Mouse (Mus musculus): ENCODE data around the gene Ncln.

The Ncln gene

GRCm38 (mm10) chr10:81513798-81514197 is 17.6 kb upstream of the Ncln start:
- no peak for DNase-seq

- DNase-seq = peak; percentile 64
These were observed 14.1 kb upstream of the Ncln start for GRCm38 (mm10) chr10:81510246-81510810.

- no peak for DNase-seq
These were observed 11.7 kb upstream of the Ncln start for GRCm38 (mm10) chr10:81507691-81508489.

DNA sequence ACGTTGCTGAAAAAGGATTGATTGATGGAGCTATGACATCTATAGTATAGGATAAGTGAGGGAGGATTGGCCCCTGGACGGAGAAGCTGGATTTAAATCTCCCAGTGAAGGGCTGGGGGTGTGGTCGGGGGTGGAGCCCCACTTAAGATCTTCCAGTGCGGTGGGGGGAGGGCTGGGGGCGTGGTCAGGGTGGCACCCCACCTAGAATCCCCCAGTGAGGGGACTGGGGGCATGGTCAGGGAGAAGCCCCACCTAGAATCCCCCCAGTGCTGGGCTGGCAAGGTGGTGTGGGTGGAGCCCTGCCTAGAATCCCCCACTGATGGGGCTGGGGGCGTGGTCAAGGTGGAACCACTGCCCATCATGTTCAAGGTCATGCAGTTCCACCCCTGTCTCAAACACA is 10.9 kb upstream of the Ncln start:
- DNase-seq = no peak

DNA sequence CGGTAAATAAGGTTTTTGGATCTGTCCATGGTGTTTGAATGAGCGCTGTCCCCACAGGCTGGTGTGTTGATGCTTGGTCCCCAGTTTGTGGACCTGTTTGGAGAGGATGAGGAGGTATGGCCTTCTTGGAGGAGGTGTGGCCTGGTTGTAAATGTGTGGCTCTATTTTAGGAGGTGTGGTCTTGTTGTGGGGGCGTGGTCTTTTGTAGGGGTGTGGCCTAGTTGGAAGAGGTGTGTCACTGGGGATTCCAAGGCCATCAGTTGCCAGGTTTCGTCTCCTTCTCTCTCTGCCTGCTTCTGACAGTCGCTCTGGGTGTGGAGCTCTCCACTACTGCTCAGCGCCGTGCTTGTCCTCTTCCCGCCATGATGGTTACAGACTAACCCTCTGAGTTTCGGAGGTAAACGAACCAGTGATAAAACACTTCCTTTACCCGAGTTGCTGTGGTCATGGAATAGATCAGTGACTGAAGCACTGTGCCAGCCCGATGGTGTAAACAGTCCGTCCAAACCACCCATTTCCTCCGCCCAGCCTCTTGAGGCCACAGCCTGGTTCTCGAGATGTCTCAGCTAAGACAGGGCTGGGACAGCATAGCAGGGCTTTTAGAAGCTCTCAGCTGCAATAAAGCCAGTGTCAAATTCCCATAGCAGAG is 8.9 kb upstream of the Ncln start:
- DNase-seq = peak; percentile 51

DNA sequence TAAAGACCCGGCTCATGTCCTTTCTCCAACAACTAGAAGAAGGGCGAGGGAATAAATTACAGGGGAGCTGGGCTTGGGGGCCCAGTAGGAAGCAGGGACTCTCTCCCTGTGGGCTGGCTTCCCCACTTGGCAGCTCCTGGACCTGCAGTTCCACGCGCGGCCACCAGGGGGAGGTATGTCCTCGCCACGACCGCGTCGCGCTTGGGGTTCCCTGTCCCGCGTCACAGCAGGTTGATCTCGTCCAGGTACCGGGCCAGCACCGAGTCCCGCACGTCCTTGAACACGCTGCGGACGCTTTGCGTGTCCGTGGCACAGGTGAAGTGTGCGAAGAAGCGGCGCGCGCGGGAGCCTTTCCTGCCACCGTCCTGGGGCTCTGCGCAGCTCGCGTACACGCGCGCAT is 6.5 kb upstream of the Ncln start:
- peak; percentile 92 for DNase-seq

- no peak for DNase-seq
These were observed 5.7 kb upstream of the Ncln start for GRCm38 (mm10) chr10:81501863-81502262.

DNA sequence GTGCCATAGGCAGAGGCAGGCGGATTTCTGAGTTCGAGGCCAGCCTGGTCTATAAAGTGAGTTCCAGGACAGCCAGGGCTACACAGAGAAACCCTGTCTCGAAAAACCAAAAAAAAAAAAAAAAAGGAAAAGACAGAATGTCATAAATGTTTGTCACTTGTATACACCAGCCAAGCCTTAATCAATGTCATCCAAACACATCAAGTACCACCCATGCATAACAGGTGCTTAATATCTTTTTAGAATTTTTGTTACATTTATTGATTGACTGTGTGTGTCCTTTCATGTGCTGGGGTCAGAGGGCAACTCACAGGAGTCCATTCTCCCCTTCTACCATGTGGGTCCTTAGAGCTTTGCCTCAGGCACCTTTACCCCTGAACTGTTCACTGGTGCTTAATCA is 3.8 kb upstream of the Ncln start, which contains the start of gene S1pr4:
Gene S1pr4 (minus strand): TSS at position 101 of the 400 bp plus-strand sequence.
- DNase-seq = no peak

DNA sequence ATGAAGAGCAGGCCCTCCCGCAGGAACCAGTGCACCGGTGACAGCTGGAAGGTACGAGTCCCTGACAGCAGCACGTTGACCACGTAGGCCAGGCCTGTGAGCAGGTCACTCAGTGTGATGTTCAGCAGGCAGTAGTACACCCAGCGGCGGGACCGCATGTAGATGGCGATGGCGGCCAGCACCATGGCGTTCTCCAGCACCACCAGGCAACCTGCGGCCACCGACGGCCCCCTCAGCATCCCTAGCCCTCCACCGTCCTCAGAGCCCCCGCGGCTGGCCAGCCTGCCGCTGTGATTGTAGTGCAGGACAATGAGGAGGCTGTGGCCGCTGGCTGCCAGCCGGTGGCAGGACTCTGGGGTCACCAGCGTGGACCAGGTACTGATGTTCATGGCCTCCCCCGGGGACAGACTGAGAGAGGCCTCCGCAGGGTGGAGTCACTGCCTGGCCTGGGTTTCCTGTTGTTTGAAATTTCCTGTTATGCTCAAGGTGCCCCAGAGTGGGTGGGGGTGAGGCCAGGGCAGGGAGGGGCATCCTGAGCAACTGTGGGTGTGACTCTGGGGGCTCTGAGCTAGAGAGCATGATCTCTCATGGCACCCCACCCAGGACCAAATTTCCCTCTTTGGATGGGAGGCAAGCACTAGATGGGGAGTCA is 3.2 kb upstream of the Ncln start:
- DNase-seq = peak; percentile 83

- no peak for DNase-seq
These were observed 2.4 kb upstream of the Ncln start for GRCm38 (mm10) chr10:81498316-81499249.

DNA sequence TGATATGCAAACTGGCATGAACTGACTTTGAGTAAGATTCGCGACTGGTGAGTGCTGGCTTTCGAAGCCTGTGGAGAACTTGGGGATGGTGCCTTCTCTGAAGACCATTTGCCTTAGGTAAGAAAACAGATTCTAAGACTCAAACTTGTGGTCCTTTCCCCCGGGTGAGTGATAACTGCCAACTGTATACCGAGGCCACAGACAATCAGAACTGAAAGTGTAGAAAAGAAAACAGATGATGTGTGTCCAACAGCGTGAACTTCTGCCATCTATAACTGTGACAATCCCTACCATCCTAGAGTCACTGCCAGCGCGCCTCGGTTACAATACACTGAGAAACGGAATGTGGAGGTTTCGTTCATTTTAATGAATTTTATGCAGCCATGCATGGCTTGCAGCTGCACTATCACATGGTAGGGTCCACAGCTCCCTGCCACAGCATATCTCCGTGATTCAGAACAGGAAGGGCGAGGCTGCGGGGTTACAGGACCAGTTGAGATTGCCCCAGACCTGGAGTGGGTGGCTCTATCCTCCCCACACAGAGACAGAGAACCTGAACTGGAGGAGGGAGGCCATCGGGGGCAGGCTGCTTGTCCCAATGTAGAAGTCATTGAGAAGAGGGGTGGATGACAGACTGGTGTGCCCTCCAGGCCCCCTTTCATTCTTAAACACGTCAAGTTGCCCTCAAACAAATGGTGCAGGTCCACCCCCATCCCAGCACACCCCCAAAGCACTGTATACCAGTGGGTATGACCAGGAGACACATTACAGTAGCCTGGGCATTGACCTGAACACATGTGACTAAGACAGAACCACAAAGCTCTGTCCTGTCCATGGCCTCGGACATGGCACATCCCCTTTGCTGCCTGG is 1.4 kb upstream of the Ncln start:
- peak; percentile 57 for DNase-seq

- no peak for DNase-seq
These were observed 777 bp upstream of the Ncln start for GRCm38 (mm10) chr10:81496969-81497368.

DNA sequence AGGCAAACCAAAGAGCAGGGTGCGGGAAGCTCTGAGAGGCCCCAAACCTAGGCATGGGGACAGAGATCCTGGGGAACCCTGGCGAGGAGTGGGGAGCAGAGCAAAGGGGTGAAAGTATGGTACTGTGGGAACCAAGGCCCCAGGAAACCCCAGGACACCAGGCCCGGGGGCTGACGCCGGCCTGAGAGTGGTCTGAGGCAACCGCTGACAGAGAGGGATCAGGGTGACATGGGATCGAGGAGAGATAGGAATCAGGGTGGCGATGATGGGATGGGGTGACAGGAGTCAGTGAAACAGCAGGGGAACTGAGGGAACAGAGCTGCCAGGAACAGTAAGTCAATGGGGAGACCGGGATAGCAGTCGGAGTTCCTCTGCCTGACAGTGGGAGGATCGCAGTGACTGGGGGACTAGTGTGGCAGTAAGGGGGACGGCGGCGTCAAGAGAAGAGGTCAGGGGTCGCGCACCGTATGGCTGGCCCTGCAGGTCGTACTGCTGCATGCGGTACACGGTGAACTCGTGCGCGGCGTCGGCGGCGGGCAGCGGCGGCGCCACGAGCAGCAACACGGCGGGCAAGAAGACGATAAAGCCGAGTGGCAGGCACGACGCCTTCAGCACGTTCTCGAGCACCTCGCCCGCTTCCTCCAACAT is 452 bp downstream of the Ncln start:
- DNase-seq = no peak

DNA sequence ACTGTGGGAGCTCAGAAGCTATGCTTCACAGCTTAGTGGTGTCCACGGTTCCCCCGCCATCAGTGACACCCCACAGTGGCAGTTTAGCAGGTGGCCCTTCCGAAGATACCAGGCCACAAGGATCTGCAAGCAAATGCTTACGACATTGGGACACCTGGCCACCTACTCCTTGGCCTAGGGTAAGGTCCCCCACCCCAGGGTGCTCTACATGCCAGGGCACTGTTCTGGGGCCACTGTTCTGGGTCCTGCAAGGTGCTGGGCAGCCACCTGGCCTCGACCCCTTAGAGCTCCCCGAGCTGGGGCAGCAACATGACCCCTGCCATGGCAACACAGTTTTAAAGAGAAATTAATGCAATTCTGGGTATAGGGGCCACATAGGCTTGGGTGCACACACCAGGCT is 1.0 kb downstream of the Ncln start:
- DNase-seq = no peak

- peak; percentile 56 for DNase-seq
These were observed 1.7 kb downstream of the Ncln start for GRCm38 (mm10) chr10:81494260-81495041.

DNA sequence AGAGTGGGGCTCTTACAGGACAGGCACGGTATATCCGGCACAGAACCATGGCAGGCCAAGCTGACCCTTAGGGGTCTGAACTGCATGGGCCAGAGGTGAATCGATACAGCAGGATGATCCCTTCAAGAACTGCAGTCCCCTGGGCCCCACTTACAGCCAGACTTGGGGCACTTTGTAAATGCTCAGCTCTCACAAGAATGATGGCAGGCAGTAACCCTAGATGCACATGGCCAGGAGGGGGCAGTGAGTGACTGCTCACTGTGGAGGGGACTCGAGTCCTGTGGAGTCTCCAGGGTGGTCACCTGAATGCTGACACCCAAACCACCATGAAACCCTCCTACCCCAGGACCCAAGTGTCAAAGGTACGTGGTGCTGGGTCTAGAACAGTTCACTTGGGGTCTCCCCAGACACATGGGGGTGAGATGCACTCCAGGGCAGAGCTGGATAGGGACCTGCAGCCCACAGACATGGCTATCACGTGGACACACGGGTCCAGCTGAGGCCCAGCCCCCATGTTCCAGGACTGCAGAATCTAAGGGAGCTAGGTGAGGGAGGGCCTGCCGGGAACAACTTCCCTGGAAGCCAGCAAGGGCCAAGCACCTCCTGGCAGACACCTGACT is 2.5 kb downstream of the Ncln start:
- DNase-seq = no peak

DNA sequence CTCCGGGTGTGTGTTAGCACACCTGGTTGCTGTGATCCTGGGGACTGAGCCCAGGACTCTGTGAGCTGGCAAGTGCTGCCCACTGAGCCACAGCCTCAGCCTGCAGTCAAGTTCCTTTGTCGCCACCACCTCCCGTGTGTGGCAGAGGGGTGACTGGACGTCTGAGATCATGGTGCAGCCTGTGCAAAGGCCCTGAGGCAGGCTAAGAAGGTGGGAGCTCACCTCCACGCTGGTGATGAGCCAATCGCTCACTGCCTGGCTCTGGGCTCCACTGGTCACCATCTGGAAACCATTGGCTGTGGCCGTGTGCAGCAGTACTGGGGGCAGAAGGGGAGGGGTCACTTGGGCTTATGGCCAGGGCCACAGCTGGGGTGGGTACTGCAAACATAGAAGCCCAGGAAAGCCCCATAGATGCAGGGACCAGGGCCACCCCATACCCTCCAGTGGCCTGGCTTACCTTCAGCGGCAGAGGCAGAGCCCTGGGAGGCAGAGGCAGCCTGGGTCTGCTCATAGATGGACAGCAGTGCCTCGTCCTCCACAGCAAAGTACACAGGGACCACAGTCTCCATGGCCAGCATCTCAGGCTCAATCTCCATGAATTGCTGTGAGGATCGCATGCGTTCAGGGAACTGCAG is 3.5 kb downstream of the Ncln start:
- no peak for DNase-seq

DNA sequence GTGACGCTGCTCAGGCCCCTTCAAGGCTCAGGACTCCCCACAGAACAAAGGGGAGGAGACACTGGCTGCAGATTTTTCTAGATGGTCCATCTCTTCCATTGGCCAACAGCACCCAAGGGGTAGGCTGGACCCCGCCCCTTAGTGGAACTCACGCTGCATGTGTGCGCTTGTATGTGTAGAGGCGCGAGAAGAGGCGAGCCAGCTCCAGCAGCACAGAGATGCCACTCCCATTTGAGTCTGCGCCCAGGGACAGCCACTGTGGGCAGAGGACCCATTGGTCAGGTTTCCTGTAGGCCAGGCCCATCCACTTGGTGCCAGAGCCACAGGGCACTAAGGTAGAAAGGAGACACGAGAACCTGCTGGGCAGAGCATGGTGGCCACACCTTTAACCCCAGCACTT is 5.2 kb downstream of the Ncln start:
- no peak for DNase-seq

- no peak for DNase-seq
These were observed 6.3 kb downstream of the Ncln start for GRCm38 (mm10) chr10:81489941-81490340.

Data from lung, postnatal 36 days (tissue).